ENCODE assay signal across 17 mouse cellular contexts in genomic region chr12:31270776-31271175, GRCm38 (mm10). TPM values are rescaled to one million over a fixed set of nuclear protein-coding genes. Genes with fewer than 3 reads are reported as not detected.
DNase-seq lines count a peak whose midpoint lies in the region; ATAC-seq and TF ChIP-seq lines count a peak whose summit lies in the region.
"Had no signal": no experiment of that assay in that cellular context is flagged by ENCODE, and none has a peak within 500 bp of the region (broad histone marks: within the 10 kb centered on the region; RNA-seq: fewer than 3 reads in every experiment).

No protein-coding gene starts in this region.

- peak overlapping the region; percentile 40; the same call in 1 of the 2 replicates for H3K27ac ChIP-seq in gastrocnemius, adult 2 months
- peak overlapping the region; percentile 92 for H3K27ac ChIP-seq in kidney, embryonic 16.5 days (ENCODE audit: low read length)
- H3K27ac ChIP-seq in embryonic facial prominence, embryonic 10.5 days (replicated peaks) = 0 out of 2 replicates have a peak overlapping the region, but pooled peaks have one; percentile 24
- H3K27ac ChIP-seq in intestine, postnatal 0 days (ENCODE audit: low read depth, low read length) = 0 out of 2 replicates have a peak overlapping the region, but pooled peaks have one; percentile 50
- H3K27ac ChIP-seq: forebrain, embryonic 10.5 days; hindbrain, embryonic 14.5 days; midbrain, embryonic 15.5 days had no signal

- no peak for TF ChIP-seq CTCF in gastrocnemius, adult 2 months (IDR thresholded peaks at IDR 0.05)
- no peak for TF ChIP-seq CTCF in intestine, postnatal 0 days (IDR thresholded peaks at IDR 0.05; ENCODE audit: low read depth)

- ATAC-seq in kidney, embryonic 16.5 days (ENCODE audit: low FRiP score, low TSS enrichment) = no peak
- no peak for ATAC-seq in intestine, postnatal 0 days
- ATAC-seq: midbrain, embryonic 15.5 days had no signal

- no peaks in the 10 kb centered on the region for H3K27me3 ChIP-seq in kidney, embryonic 16.5 days (ENCODE audit: insufficient read depth, low read length)
- H3K27me3 ChIP-seq in embryonic facial prominence, embryonic 10.5 days (replicated peaks; ENCODE audit: low read depth, poor library complexity, severe bottlenecking) = peaks cover 23% of the 10 kb centered on the region
- peaks cover 11% of the 10 kb centered on the region for H3K27me3 ChIP-seq in intestine, postnatal 0 days (replicated peaks; ENCODE audit: control insufficient read depth, insufficient read depth, low read length)

- peak overlapping the region; percentile 47 for H3K9ac ChIP-seq in kidney, embryonic 16.5 days (replicated peaks; ENCODE audit: low read length)
- no peak overlapping the region for H3K9ac ChIP-seq in intestine, postnatal 0 days (ENCODE audit: low read depth, low read length)
- H3K9ac ChIP-seq: hindbrain, embryonic 14.5 days; midbrain, embryonic 15.5 days had no signal

- WGBS in kidney, embryonic 16.5 days = 52% methylated on average over 5 of the region's 5 CpGs
- WGBS in embryonic facial prominence, embryonic 10.5 days = 71% methylated on average over 5 of the region's 5 CpGs
- WGBS in intestine, postnatal 0 days = 50% methylated on average over 5 of the region's 5 CpGs

- DNase-seq in gastrocnemius, adult 2 months = no peak
- no peak for DNase-seq in gastrocnemius, postnatal 10 days
- no peak for DNase-seq in kidney, postnatal 14 days
- DNase-seq in embryonic facial prominence, embryonic 10.5 days (ENCODE audit: low spot score) = no peak
- DNase-seq in left cerebral cortex, postnatal 36 days (ENCODE audit: low spot score in 2 of 2) = no peak
- DNase-seq in right cerebral cortex, adult 18-20 months = no peak
- DNase-seq: right cerebral cortex, postnatal 4 days had no signal

- no peaks in the 10 kb centered on the region for H3K9me3 ChIP-seq in kidney, embryonic 16.5 days (ENCODE audit: low read length)
- H3K9me3 ChIP-seq in embryonic facial prominence, embryonic 10.5 days = no peaks in the 10 kb centered on the region
- no peaks in the 10 kb centered on the region for H3K9me3 ChIP-seq in intestine, postnatal 0 days (ENCODE audit: control insufficient read depth)
- H3K9me3 ChIP-seq: forebrain, embryonic 10.5 days; midbrain, embryonic 15.5 days had no signal

- H3K36me3 ChIP-seq in kidney, embryonic 16.5 days (ENCODE audit: insufficient read depth, low read length) = peaks cover 64% of the 10 kb centered on the region
- peaks cover 68% of the 10 kb centered on the region for H3K36me3 ChIP-seq in embryonic facial prominence, embryonic 10.5 days (replicated peaks)
- H3K36me3 ChIP-seq in intestine, postnatal 0 days (ENCODE audit: control insufficient read depth, insufficient read depth) = 0 out of 2 replicates have a peak, but pooled peaks cover 16% of the 10 kb centered on the region
- H3K36me3 ChIP-seq: midbrain, embryonic 15.5 days had no signal

- intact Hi-C loops in gastrocnemius, adult 2 months (cut with DNase I) = no loop called here
- intact Hi-C loops in left cerebral cortex, postnatal 36 days (cut with DNase I) = no loop called here

- H3K4me2 ChIP-seq in kidney, embryonic 16.5 days (replicated peaks; ENCODE audit: low read depth, low read length) = peak overlapping the region; percentile 50
- H3K4me2 ChIP-seq in intestine, postnatal 0 days (replicated peaks; ENCODE audit: low read depth) = peak overlapping the region; percentile 37
- H3K4me2 ChIP-seq: hindbrain, embryonic 14.5 days; midbrain, embryonic 15.5 days had no signal

- H3K4me1 ChIP-seq in kidney, embryonic 16.5 days (ENCODE audit: insufficient read depth, low read length) = peaks cover 67% of the 10 kb centered on the region
- H3K4me1 ChIP-seq in embryonic facial prominence, embryonic 10.5 days = peaks cover 63% of the 10 kb centered on the region
- 0 out of 2 replicates have a peak, but pooled peaks cover 2% of the 10 kb centered on the region for H3K4me1 ChIP-seq in intestine, postnatal 0 days (replicated peaks; ENCODE audit: control insufficient read depth, insufficient read depth, low read length)

- H3K4me3 ChIP-seq in gastrocnemius, adult 2 months = no peak overlapping the region
- peak overlapping the region; percentile 29 for H3K4me3 ChIP-seq in kidney, embryonic 16.5 days (ENCODE audit: low read length)
- no peak overlapping the region for H3K4me3 ChIP-seq in embryonic facial prominence, embryonic 10.5 days
- no peak overlapping the region for H3K4me3 ChIP-seq in intestine, postnatal 0 days (ENCODE audit: low read depth, low read length)
- H3K4me3 ChIP-seq: forebrain, embryonic 10.5 days; midbrain, embryonic 15.5 days had no signal

RNA-seq across cellular contexts. Expression of gene Lamb1, which starts 5.7 kb away (rescaled TPM):
- 10 to 100 TPM; 12.9 to 15.9 TPM for total RNA-seq in gastrocnemius, adult 2 months (2021)
- 100 to 1,000 TPM; 155 to 176 TPM for total RNA-seq in gastrocnemius, postnatal 10 days (2021)
- polyA plus RNA-seq in kidney, embryonic 16.5 days (2015; fragmentation: Nextera tagmentation; extraction: Ambion mirVana) = 174 and 175 TPM in 2 replicates
- polyA plus RNA-seq in embryonic facial prominence, embryonic 10.5 days (2016; fragmentation: Nextera tagmentation; extraction: Ambion mirVana) = 37.2 and 42.5 TPM in 2 replicates
- polyA plus RNA-seq in intestine, postnatal 0 days (2015; fragmentation: Nextera tagmentation; extraction: Ambion mirVana) = 25.8 and 27.5 TPM in 2 replicates
- 10 to 100 TPM; 12.4 to 16.5 TPM for total RNA-seq in left cerebral cortex, postnatal 36 days (2021)

RNA-seq across cellular contexts. Expression of gene Gm6993, which starts 30.2 kb away (rescaled TPM):
- total RNA-seq in gastrocnemius, adult 2 months (2021) = not detected
- not detected for total RNA-seq in gastrocnemius, postnatal 10 days (2021)
- polyA plus RNA-seq in kidney, embryonic 16.5 days (2015; fragmentation: Nextera tagmentation; extraction: Ambion mirVana) = not detected in 2 replicates
- polyA plus RNA-seq in embryonic facial prominence, embryonic 10.5 days (2016; fragmentation: Nextera tagmentation; extraction: Ambion mirVana) = not detected in 2 replicates
- not detected in 2 replicates for polyA plus RNA-seq in intestine, postnatal 0 days (2015; fragmentation: Nextera tagmentation; extraction: Ambion mirVana)
- total RNA-seq in left cerebral cortex, postnatal 36 days (2021) = not detected
- total RNA-seq: adrenal gland, postnatal 14 days; common myeloid progenitor, adult 5-6 weeks; layer of hippocampus, adult 18-20 months had no signal
- polyA plus RNA-seq: forebrain, embryonic 10.5 days; hindbrain, embryonic 14.5 days; liver, embryonic 16.5 days; midbrain, embryonic 15.5 days; testis, adult 2 months had no signal

Comparison
In these comparisons a context has a peak if more than half of its experiments do, and no peak if none do; other contexts are left out.
1. RNA of gene Lamb1, which starts 5.7 kb away (total RNA-seq): 155 to 176 TPM in gastrocnemius, postnatal 10 days; 12.4 to 16.5 TPM in left cerebral cortex, postnatal 36 days and 12.9 to 15.9 TPM in gastrocnemius, adult 2 months; every median in the first group is over 4 times any median in the second.
2. H3K27ac ChIP-seq: peak in every context shown above with its lines; median percentile 92 in kidney, embryonic 16.5 days; 50 in intestine, postnatal 0 days; 40 in gastrocnemius, adult 2 months; 24 in embryonic facial prominence, embryonic 10.5 days.